Mouse (Mus musculus) liver, embryonic 11.5 days (tissue): Measurements from ENCODE around the gene Fndc11. TPM values are rescaled to one million over a fixed set of nuclear protein-coding genes. Genes with fewer than 3 reads are reported as not detected.

Experiments used
- ATAC-seq: fragments of 200-750 bp; cut with Nextera tagmentation; replicated peaks from 2 replicates; pipeline ENCODE4 v1.8.0; 2017; ENCODE audit warnings: moderate number of reproducible peaks, mild to moderate bottlenecking, moderate TSS enrichment, moderate library complexity; ENCODE audit not compliant: low FRiP score
- DNase-seq: peaks from one replicate; pipeline ENCODE4 v3.0.0-alpha.2; 2017; ENCODE audit warnings: low spot score
- H3K27ac ChIP-seq: fragments of 300-500 bp; sonication (generic); 2 replicates; pipeline ENCODE4 v1.5.1; 2014; ENCODE audit warnings: mild to moderate bottlenecking, low read depth, low read length, control low read depth
- H3K27me3 ChIP-seq: fragments of 300-500 bp; sonication (generic); replicated peaks from 2 replicates; pipeline ENCODE4 v1.6.1; 2014; ENCODE audit warnings: low read length, mixed read lengths; ENCODE audit not compliant: control insufficient read depth, insufficient read depth
- H3K36me3 ChIP-seq: fragments of 300-500 bp; sonication (generic); 2 replicates; pipeline ENCODE4 v1.6.1; 2014; ENCODE audit warnings: mild to moderate bottlenecking, low read length, moderate library complexity, mixed read lengths; ENCODE audit not compliant: control insufficient read depth, insufficient read depth
- H3K4me1 ChIP-seq: fragments of 300-500 bp; sonication (generic); replicated peaks from 2 replicates; pipeline ENCODE4 v1.6.1; 2014; ENCODE audit warnings: low read length, mixed read lengths; ENCODE audit not compliant: control insufficient read depth, insufficient read depth
- H3K4me2 ChIP-seq: fragments of 300-500 bp; sonication (generic); 2 replicates; pipeline ENCODE4 v1.6.1; 2014; ENCODE audit warnings: mild to moderate bottlenecking, control low read depth, moderate library complexity
- H3K4me3 ChIP-seq: fragments of 300-500 bp; sonication (generic); 2 replicates; pipeline ENCODE4 v1.5.1; 2014; ENCODE audit warnings: low read depth, low read length, control low read depth
- H3K9ac ChIP-seq: fragments of 300-500 bp; sonication (generic); 2 replicates; pipeline ENCODE4 v1.6.1; 2014; ENCODE audit warnings: low read depth, low read length, control low read depth
- H3K9me3 ChIP-seq: fragments of 300-500 bp; sonication (generic); 2 replicates; pipeline ENCODE4 v1.6.1; 2016; ENCODE audit warnings: low read length, inconsistent platforms, mixed read lengths; ENCODE audit not compliant: control insufficient read depth
- WGBS: fragments of 180-500 bp; shearing (Covaris S2); extraction: QIAGEN DNeasy Blood & Tissue Kit; methylation state at CpG from one replicate; pipeline ENCODE4 v1.1.7; 2014; 5-methylcytosine and 5-hydroxymethylcytosine counted together
- polyA plus RNA-seq: library from polyadenylated mRNA; unstranded; fragments of >200 nt; fragmentation: Nextera tagmentation; extraction: Ambion mirVana; gene quantifications from 2 replicates; pipeline ENCODE4 v1.2.1, GENCODE M21; 2014

The Fndc11 gene
- polyA plus RNA-seq, 1 experiment from 2014 or later, result 0.34 TPM

- no peak overlapping the region for H3K4me3 ChIP-seq
- no peaks in the 10 kb centered on the region for H3K36me3 ChIP-seq
- H3K9me3 ChIP-seq, result no peaks in the 10 kb centered on the region
- peaks cover 9% of the 10 kb centered on the region for H3K4me1 ChIP-seq
- H3K27ac ChIP-seq, result no peak overlapping the region
- H3K9ac ChIP-seq, result no peak overlapping the region
- H3K27me3 ChIP-seq, result peaks cover 11% of the 10 kb centered on the region
- WGBS, result 50% methylated on average over 9 of the region's 9 CpGs
- DNase-seq, result no peak
- peak; percentile 88 for ATAC-seq
- peak overlapping the region; percentile 34; the same call in 1 of the 2 replicates for H3K4me2 ChIP-seq
Observed at GRCm38 (mm10) chr2:181206118-181206517, 13.7 kb upstream of the Fndc11 start.

- peak; percentile 36; the same call in 1 of the 2 replicates for ATAC-seq
Observed at GRCm38 (mm10) chr2:181212389-181213020, 7.3 kb upstream of the Fndc11 start.

DNA sequence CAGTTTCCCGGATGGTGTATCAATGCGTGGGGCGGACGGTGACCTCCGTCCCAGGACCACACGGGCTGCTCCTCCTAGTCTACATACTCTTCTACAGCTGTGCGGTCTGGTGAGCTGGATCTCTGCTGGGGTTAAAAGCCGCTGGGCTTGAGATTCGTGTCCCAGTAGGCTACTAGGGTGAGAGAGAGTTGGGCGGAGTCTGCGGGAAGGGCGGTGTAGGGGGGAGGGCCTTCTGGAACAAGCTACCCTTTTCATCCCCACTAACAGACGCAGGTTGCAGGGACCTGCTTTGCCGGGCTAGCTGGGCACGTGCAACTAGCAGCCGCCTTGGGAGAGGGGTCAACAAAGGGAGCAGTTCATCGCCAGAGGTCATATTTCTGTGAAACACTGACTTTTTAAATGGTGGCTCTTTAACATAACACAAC is 6.8 kb upstream of the Fndc11 start, which contains the start of gene Srms:
TSS of gene Srms (minus strand) at position 165 of the 425 bp plus-strand sequence.
- H3K36me3 ChIP-seq, result no peaks in the 10 kb centered on the region
- peaks cover 45% of the 10 kb centered on the region for H3K27me3 ChIP-seq
- H3K4me1 ChIP-seq, result peaks cover 6% of the 10 kb centered on the region; the same call in 1 of the 2 replicates
- ATAC-seq, result peak; percentile 72
- DNase-seq, result peak; percentile 51
- peak within 1 kb of the TSS; percentile 58 for H3K4me2 ChIP-seq
- no peak within 1 kb of the TSS for H3K9ac ChIP-seq
- H3K27ac ChIP-seq, result no peak within 1 kb of the TSS
- 3% methylated on average over 17 of the region's 17 CpGs for WGBS
- peak within 1 kb of the TSS; percentile 31 for H3K4me3 ChIP-seq
- H3K9me3 ChIP-seq, result no peaks in the 10 kb centered on the region

More at GRCm38 (mm10) chr2:181212389-181213020, 7.3 kb upstream of the Fndc11 start:
- Histone ChIP-seq H3K27me3 (peaks cover 45% of the 10 kb centered on the region), H3K4me2 (peak overlapping the region; percentile 58), H3K27ac (no peak overlapping the region), H3K36me3 (no peaks in the 10 kb centered on the region), H3K9ac (no peak overlapping the region), H3K4me1 (peaks cover 6% of the 10 kb centered on the region; the same call in 1 of the 2 replicates), H3K9me3 (no peaks in the 10 kb centered on the region), H3K4me3 (peak overlapping the region; percentile 31)
- 8% methylated on average over 34 of the region's 34 CpGs for WGBS
- DNase-seq, result no peak

GRCm38 (mm10) chr2:181216037-181216436 is 3.8 kb upstream of the Fndc11 start:
- ATAC-seq, result no peak
- no peaks in the 10 kb centered on the region for H3K36me3 ChIP-seq
- no peak overlapping the region for H3K27ac ChIP-seq
- H3K9ac ChIP-seq, result no peak overlapping the region
- H3K4me1 ChIP-seq, result peaks cover 16% of the 10 kb centered on the region
- H3K9me3 ChIP-seq, result no peaks in the 10 kb centered on the region
- H3K4me2 ChIP-seq, result no peak overlapping the region
- no peak overlapping the region for H3K4me3 ChIP-seq
- WGBS, result 71% methylated on average over 6 of the region's 6 CpGs
- DNase-seq, result no peak
- peaks cover 38% of the 10 kb centered on the region for H3K27me3 ChIP-seq

GRCm38 (mm10) chr2:181218881-181219485 is 830 bp upstream of the Fndc11 start:
- ATAC-seq (no peak), DNase-seq (no peak)
- Histone ChIP-seq H3K4me2 (peak overlapping the region; percentile 67; the same call in 1 of the 2 replicates), H3K27ac (no peak overlapping the region), H3K9me3 (no peaks in the 10 kb centered on the region), H3K27me3 (peaks cover 9% of the 10 kb centered on the region), H3K9ac (no peak overlapping the region), H3K4me3 (no peak overlapping the region), H3K36me3 (no peaks in the 10 kb centered on the region), H3K4me1 (peaks cover 10% of the 10 kb centered on the region)
- WGBS, result 44% methylated on average over 5 of the region's 5 CpGs

DNA sequence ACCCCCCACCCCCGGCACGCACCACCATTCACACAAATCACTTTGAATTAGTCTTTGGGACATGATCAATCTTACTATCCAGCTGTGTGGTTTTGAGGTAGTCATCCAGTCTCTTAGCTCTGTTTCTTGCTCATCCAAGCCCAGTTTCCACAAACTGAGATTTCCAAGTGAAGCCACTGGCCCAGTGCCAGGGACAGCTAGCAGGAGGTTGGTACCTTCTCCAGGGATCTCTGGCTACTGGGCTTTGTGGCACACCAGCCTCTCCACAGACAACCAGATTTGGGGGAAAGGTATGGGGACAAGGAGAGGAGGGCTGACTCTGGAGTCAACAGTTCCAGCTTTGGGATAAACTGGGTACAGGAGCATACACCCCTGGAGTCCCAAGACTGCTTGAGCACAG is 548 bp downstream of the Fndc11 start:
- Histone ChIP-seq H3K9ac (no peak overlapping the region), H3K36me3 (no peaks in the 10 kb centered on the region), H3K27ac (no peak overlapping the region), H3K9me3 (no peaks in the 10 kb centered on the region), H3K27me3 (peaks cover 3% of the 10 kb centered on the region; the same call in 1 of the 2 replicates), H3K4me3 (peak overlapping the region; percentile 25), H3K4me1 (peaks cover 10% of the 10 kb centered on the region), H3K4me2 (peak overlapping the region; percentile 67)
- DNase-seq (no peak), ATAC-seq (no peak)
- WGBS, result 40% methylated on average over 2 of the region's 2 CpGs

GRCm38 (mm10) chr2:181224994-181225393 is 5.2 kb downstream of the Fndc11 start:
- Histone ChIP-seq H3K36me3 (no peaks in the 10 kb centered on the region), H3K27me3 (no peaks in the 10 kb centered on the region), H3K4me2 (no peak overlapping the region), H3K9me3 (no peaks in the 10 kb centered on the region), H3K4me1 (peaks cover 5% of the 10 kb centered on the region), H3K4me3 (no peak overlapping the region), H3K27ac (no peak overlapping the region), H3K9ac (no peak overlapping the region)
- ATAC-seq (no peak), DNase-seq (no peak)
- WGBS, result 80% methylated on average over 2 of the region's 2 CpGs

- Histone ChIP-seq H3K36me3 (no peaks in the 10 kb centered on the region; the same call in 1 of the 2 replicates), H3K27me3 (no peaks in the 10 kb centered on the region), H3K9me3 (no peaks in the 10 kb centered on the region), H3K4me3 (no peak overlapping the region), H3K9ac (no peak overlapping the region), H3K4me2 (no peak overlapping the region), H3K4me1 (no peaks in the 10 kb centered on the region), H3K27ac (no peak overlapping the region)
- ATAC-seq, result no peak
- 82% methylated on average over 3 of the region's 3 CpGs for WGBS
- no peak for DNase-seq
Observed at GRCm38 (mm10) chr2:181227122-181227521, 7.3 kb downstream of the Fndc11 start.
